ENCODE assay signal across 9 mouse cellular contexts in genomic region chr1:33271437-33272145, GRCm38 (mm10).
DNase-seq lines count a peak whose midpoint lies in the region; ATAC-seq and TF ChIP-seq lines count a peak whose summit lies in the region.
"Had no signal": no experiment of that assay in that cellular context is flagged by ENCODE, and none has a peak within 500 bp of the region (broad histone marks: within the 10 kb centered on the region; RNA-seq: fewer than 3 reads in every experiment).

No protein-coding gene starts in this region.

- no peaks in the 10 kb centered on the region for H3K27me3 ChIP-seq in heart, adult 2 months (ENCODE audit: control insufficient read depth, insufficient read depth, low read length)
- no peaks in the 10 kb centered on the region for H3K27me3 ChIP-seq in embryonic facial prominence, embryonic 13.5 days
- no peaks in the 10 kb centered on the region for H3K27me3 ChIP-seq in hindbrain, embryonic 15.5 days
- no peaks in the 10 kb centered on the region for H3K27me3 ChIP-seq in lung, embryonic 15.5 days
- H3K27me3 ChIP-seq in stomach, embryonic 16.5 days (ENCODE audit: control insufficient read depth, insufficient read depth, low read length): no peaks in the 10 kb centered on the region
- no peaks in the 10 kb centered on the region for H3K27me3 ChIP-seq in liver, postnatal 0 days (ENCODE audit: insufficient read depth, low read length)

- TF ChIP-seq CTCF in heart, adult 2 months (IDR thresholded peaks at IDR 0.05): no peak
- no peak for TF ChIP-seq CTCF in liver, postnatal 0 days (IDR thresholded peaks at IDR 0.05; ENCODE audit: low read depth)

- 55% methylated on average over 12 of the region's 12 CpGs for WGBS in heart, adult 2 months
- 49% methylated on average over 12 of the region's 12 CpGs for WGBS in embryonic facial prominence, embryonic 13.5 days
- 55% methylated on average over 12 of the region's 12 CpGs for WGBS in hindbrain, embryonic 15.5 days
- WGBS in lung, embryonic 15.5 days: 40% methylated on average over 12 of the region's 12 CpGs
- WGBS in stomach, embryonic 16.5 days: 47% methylated on average over 12 of the region's 12 CpGs
- 60% methylated on average over 12 of the region's 12 CpGs for WGBS in liver, postnatal 0 days (ENCODE audit: insufficient replicate concordance)

- no peaks in the 10 kb centered on the region for H3K9me3 ChIP-seq in embryonic facial prominence, embryonic 13.5 days
- H3K9me3 ChIP-seq in hindbrain, embryonic 15.5 days: no peaks in the 10 kb centered on the region
- no peaks in the 10 kb centered on the region for H3K9me3 ChIP-seq in lung, embryonic 15.5 days
- H3K9me3 ChIP-seq in stomach, embryonic 16.5 days (replicated peaks; ENCODE audit: control insufficient read depth, low read length): no peaks in the 10 kb centered on the region
- no peaks in the 10 kb centered on the region for H3K9me3 ChIP-seq in liver, postnatal 0 days (ENCODE audit: low read length)

- no peak for TF ChIP-seq POLR2A in heart, adult 2 months (IDR thresholded peaks at IDR 0.05; ENCODE audit: insufficient read depth, low read depth, low read length)

- no peaks in the 10 kb centered on the region for H3K79me2 ChIP-seq in heart, adult 2 months (replicated peaks; ENCODE audit: control insufficient read depth, insufficient read depth, low read length)

- H3K9ac ChIP-seq in heart, adult 2 months (ENCODE audit: low read depth, low read length): no peak overlapping the region
- H3K9ac ChIP-seq in embryonic facial prominence, embryonic 13.5 days: no peak overlapping the region
- no peak overlapping the region for H3K9ac ChIP-seq in hindbrain, embryonic 15.5 days
- no peak overlapping the region for H3K9ac ChIP-seq in lung, embryonic 15.5 days
- H3K9ac ChIP-seq in stomach, embryonic 16.5 days (ENCODE audit: low read length): no peak overlapping the region
- H3K9ac ChIP-seq in liver, postnatal 0 days (replicated peaks): no peak overlapping the region

- H3K27ac ChIP-seq in heart, adult 2 months: no peak overlapping the region
- H3K27ac ChIP-seq in embryonic facial prominence, embryonic 13.5 days: no peak overlapping the region
- H3K27ac ChIP-seq in hindbrain, embryonic 15.5 days (replicated peaks): 0 out of 2 replicates have a peak overlapping the region, but pooled peaks have one; percentile 37
- H3K27ac ChIP-seq in lung, embryonic 15.5 days: no peak overlapping the region
- H3K27ac ChIP-seq in stomach, embryonic 16.5 days (ENCODE audit: low read length): no peak overlapping the region
- H3K27ac ChIP-seq in liver, postnatal 0 days (ENCODE audit: low read depth): no peak overlapping the region

- no peaks in the 10 kb centered on the region for H3K4me1 ChIP-seq in heart, adult 2 months (ENCODE audit: control insufficient read depth, insufficient read depth, low read length)
- no peaks in the 10 kb centered on the region for H3K4me1 ChIP-seq in embryonic facial prominence, embryonic 13.5 days
- H3K4me1 ChIP-seq in hindbrain, embryonic 15.5 days (replicated peaks): no peaks in the 10 kb centered on the region
- no peaks in the 10 kb centered on the region for H3K4me1 ChIP-seq in lung, embryonic 15.5 days
- no peaks in the 10 kb centered on the region; the same call in 1 of the 2 replicates for H3K4me1 ChIP-seq in stomach, embryonic 16.5 days (ENCODE audit: control insufficient read depth, insufficient read depth, low read length)
- H3K4me1 ChIP-seq in liver, postnatal 0 days (ENCODE audit: insufficient read depth): no peaks in the 10 kb centered on the region

- H3K36me3 ChIP-seq in heart, adult 2 months (ENCODE audit: control insufficient read depth, insufficient read depth, low read length): no peaks in the 10 kb centered on the region
- no peaks in the 10 kb centered on the region for H3K36me3 ChIP-seq in embryonic facial prominence, embryonic 13.5 days
- no peaks in the 10 kb centered on the region for H3K36me3 ChIP-seq in hindbrain, embryonic 15.5 days
- H3K36me3 ChIP-seq in lung, embryonic 15.5 days: no peaks in the 10 kb centered on the region
- no peaks in the 10 kb centered on the region for H3K36me3 ChIP-seq in stomach, embryonic 16.5 days (ENCODE audit: control insufficient read depth, insufficient read depth, low read length)
- no peaks in the 10 kb centered on the region for H3K36me3 ChIP-seq in liver, postnatal 0 days (replicated peaks; ENCODE audit: insufficient read depth, low read length)

- no peak for TF ChIP-seq EP300 in heart, adult 2 months (IDR thresholded peaks at IDR 0.05; ENCODE audit: insufficient read depth, low read depth, low read length)
- TF ChIP-seq EP300 in liver, postnatal 0 days (IDR thresholded peaks at IDR 0.05; ENCODE audit: low read depth): no peak

- 0 out of 2 replicates have a peak, but pooled peaks have one; percentile 37 for ATAC-seq in embryonic facial prominence, embryonic 13.5 days (ENCODE audit: insufficient number of reproducible peaks, insufficient read depth, low FRiP score, low TSS enrichment, low read depth)
- 0 out of 2 replicates have a peak, but pooled peaks have one; percentile 56 for ATAC-seq in hindbrain, embryonic 15.5 days (ENCODE audit: low FRiP score, low read depth)
- ATAC-seq in lung, embryonic 15.5 days (ENCODE audit: borderline replicate concordance, extremely low read depth, low FRiP score, low TSS enrichment): peak; percentile 78
- no peak for ATAC-seq in stomach, embryonic 16.5 days (ENCODE audit: insufficient read depth, low FRiP score)
- ATAC-seq in liver, postnatal 0 days: no peak

- peak overlapping the region; percentile 40 for H3K4me2 ChIP-seq in embryonic facial prominence, embryonic 13.5 days
- peak overlapping the region; percentile 44 for H3K4me2 ChIP-seq in hindbrain, embryonic 15.5 days
- H3K4me2 ChIP-seq in lung, embryonic 15.5 days: peak overlapping the region; percentile 44
- peak overlapping the region; percentile 33 for H3K4me2 ChIP-seq in stomach, embryonic 16.5 days (ENCODE audit: low read depth, low read length)
- H3K4me2 ChIP-seq in liver, postnatal 0 days (ENCODE audit: low read depth, low read length): no peak overlapping the region

- DNase-seq in heart, adult 18-20 months: peak; percentile 7 to 13
- DNase-seq in heart, adult 2 months: no peak
- no peak for DNase-seq in liver, postnatal 0 days
- DNase-seq in ovary, postnatal 14 days (ENCODE audit: low spot score): no peak

- intact Hi-C loops in heart, adult 2 months (cut with DNase I): no loop called here

- H3K4me3 ChIP-seq in heart, adult 2 months: no peak overlapping the region
- H3K4me3 ChIP-seq in embryonic facial prominence, embryonic 13.5 days: peak overlapping the region; percentile 18
- peak overlapping the region; percentile 9; the same call in 1 of the 2 replicates for H3K4me3 ChIP-seq in hindbrain, embryonic 15.5 days
- 0 out of 2 replicates have a peak overlapping the region, but pooled peaks have one; percentile 10 for H3K4me3 ChIP-seq in lung, embryonic 15.5 days
- peak overlapping the region; percentile 19 for H3K4me3 ChIP-seq in stomach, embryonic 16.5 days (replicated peaks; ENCODE audit: low read length)
- H3K4me3 ChIP-seq in liver, postnatal 0 days (ENCODE audit: low read depth, low read length): no peak overlapping the region
- H3K4me3 ChIP-seq: erythroblast, embryonic 14.5 days had no signal

Comparison
In these comparisons a context has a peak if more than half of its experiments do, and no peak if none do; other contexts are left out.
1. DNase-seq: peak in heart, adult 18-20 months (2 of 2); none in heart, adult 2 months (0 of 2), liver, postnatal 0 days (single experiment) and ovary, postnatal 14 days (single experiment).
2. H3K4me3 ChIP-seq: peak in embryonic facial prominence, embryonic 13.5 days (single experiment), hindbrain, embryonic 15.5 days (single experiment), lung, embryonic 15.5 days (single experiment) and stomach, embryonic 16.5 days (single experiment); none in heart, adult 2 months (single experiment) and liver, postnatal 0 days (single experiment).
3. ATAC-seq: peak in embryonic facial prominence, embryonic 13.5 days (single experiment), hindbrain, embryonic 15.5 days (single experiment) and lung, embryonic 15.5 days (single experiment); none in stomach, embryonic 16.5 days (single experiment) and liver, postnatal 0 days (single experiment).